Mouse (Mus musculus): Measurements from ENCODE around the gene Ppm1h. TPM values are rescaled to one million over a fixed set of nuclear protein-coding genes. Genes with fewer than 3 reads are reported as not detected.

The Ppm1h gene
- polyA plus RNA-seq, 1 experiment from 2014 or later: 10.4 TPM

- DNase-seq (ENCODE audit: low spot score) (no peak), ATAC-seq (no peak)
- 64% methylated on average over 2 of the region's 2 CpGs for WGBS
- TF ChIP-seq EP300 (IDR thresholded peaks at IDR 0.05): no peak
- TF ChIP-seq CTCF (IDR thresholded peaks at IDR 0.05): no peak
- Histone ChIP-seq H3K9me3 (ENCODE audit: low read length) (no peaks in the 10 kb centered on the region), H3K27me3 (replicated peaks; ENCODE audit: insufficient read depth, low read length) (no peaks in the 10 kb centered on the region), H3K36me3 (ENCODE audit: insufficient read depth, low read length) (no peaks in the 10 kb centered on the region), H3K9ac (replicated peaks; ENCODE audit: low read depth) (no peak overlapping the region), H3K4me2 (replicated peaks; ENCODE audit: low read depth, low read length) (no peak overlapping the region), H3K27ac (ENCODE audit: low read length) (no peak overlapping the region), H3K4me1 (ENCODE audit: insufficient read depth, low read depth, low read length) (no peaks in the 10 kb centered on the region), H3K4me3 (ENCODE audit: low read depth, low read length) (no peak overlapping the region)
Measured at GRCm38 (mm10) chr10:122759729-122760128, 81.2 kb downstream of the Ppm1h start.

- no peak overlapping the region for H3K27ac ChIP-seq (ENCODE audit: low read length)
- H3K9ac ChIP-seq (replicated peaks; ENCODE audit: low read depth): no peak overlapping the region
- DNase-seq (ENCODE audit: low spot score) (no peak), ATAC-seq (no peak)
- 64% methylated on average over 7 of the region's 7 CpGs for WGBS
- H3K4me3 ChIP-seq (ENCODE audit: low read depth, low read length): no peak overlapping the region
- H3K9me3 ChIP-seq (ENCODE audit: low read length): no peaks in the 10 kb centered on the region
- H3K27me3 ChIP-seq (replicated peaks; ENCODE audit: insufficient read depth, low read length): no peaks in the 10 kb centered on the region
- no peak for TF ChIP-seq EP300 (IDR thresholded peaks at IDR 0.05)
- peak; percentile 21; the same call in 1 of the 2 replicates for TF ChIP-seq CTCF (IDR thresholded peaks at IDR 0.05)
- H3K36me3 ChIP-seq (ENCODE audit: insufficient read depth, low read length): no peaks in the 10 kb centered on the region
- H3K4me2 ChIP-seq (replicated peaks; ENCODE audit: low read depth, low read length): no peak overlapping the region
- no peaks in the 10 kb centered on the region for H3K4me1 ChIP-seq (ENCODE audit: insufficient read depth, low read depth, low read length)
Measured at GRCm38 (mm10) chr10:122760469-122761307, 82.1 kb downstream of the Ppm1h start.

- H3K4me1 ChIP-seq (ENCODE audit: insufficient read depth, low read depth, low read length): no peaks in the 10 kb centered on the region
- no peaks in the 10 kb centered on the region for H3K9me3 ChIP-seq (ENCODE audit: low read length)
- H3K4me3 ChIP-seq (ENCODE audit: low read depth, low read length): no peak overlapping the region
- DNase-seq (ENCODE audit: low spot score) (peak; percentile 25), ATAC-seq (peak; percentile 32; the same call in 1 of the 2 replicates)
- no peaks in the 10 kb centered on the region for H3K36me3 ChIP-seq (ENCODE audit: insufficient read depth, low read length)
- H3K27me3 ChIP-seq (replicated peaks; ENCODE audit: insufficient read depth, low read length): no peaks in the 10 kb centered on the region
- WGBS: 63% methylated on average over 6 of the region's 6 CpGs
- no peak for TF ChIP-seq EP300 (IDR thresholded peaks at IDR 0.05)
- TF ChIP-seq CTCF (IDR thresholded peaks at IDR 0.05): no peak
- H3K4me2 ChIP-seq (replicated peaks; ENCODE audit: low read depth, low read length): no peak overlapping the region
- H3K9ac ChIP-seq (replicated peaks; ENCODE audit: low read depth): no peak overlapping the region
- H3K27ac ChIP-seq (ENCODE audit: low read length): no peak overlapping the region
Measured at GRCm38 (mm10) chr10:122762772-122763511, 84.4 kb downstream of the Ppm1h start.

- TF ChIP-seq CTCF (IDR thresholded peaks at IDR 0.05) (no peak), EP300 (IDR thresholded peaks at IDR 0.05) (no peak)
- Histone ChIP-seq H3K4me1 (ENCODE audit: insufficient read depth, low read depth, low read length) (no peaks in the 10 kb centered on the region), H3K27me3 (replicated peaks; ENCODE audit: insufficient read depth, low read length) (no peaks in the 10 kb centered on the region), H3K36me3 (ENCODE audit: insufficient read depth, low read length) (no peaks in the 10 kb centered on the region), H3K4me2 (replicated peaks; ENCODE audit: low read depth, low read length) (no peak overlapping the region), H3K4me3 (ENCODE audit: low read depth, low read length) (no peak overlapping the region), H3K27ac (ENCODE audit: low read length) (no peak overlapping the region), H3K9me3 (ENCODE audit: low read length) (no peaks in the 10 kb centered on the region), H3K9ac (replicated peaks; ENCODE audit: low read depth) (no peak overlapping the region)
- DNase-seq (ENCODE audit: low spot score): no peak
- ATAC-seq: no peak
- 64% methylated on average over 1 of the region's 1 CpGs for WGBS
Measured at GRCm38 (mm10) chr10:122763596-122763995, 85.0 kb downstream of the Ppm1h start.

GRCm38 (mm10) chr10:122764653-122765052, 86.1 kb downstream of the Ppm1h start:
- TF ChIP-seq EP300 (IDR thresholded peaks at IDR 0.05) (no peak), CTCF (IDR thresholded peaks at IDR 0.05) (no peak)
- 48% methylated on average over 7 of the region's 7 CpGs for WGBS
- H3K4me1 ChIP-seq (ENCODE audit: insufficient read depth, low read depth, low read length): no peaks in the 10 kb centered on the region

GRCm38 (mm10) chr10:122765521-122765920, 87.0 kb downstream of the Ppm1h start:
- TF ChIP-seq CTCF (IDR thresholded peaks at IDR 0.05) (no peak), EP300 (IDR thresholded peaks at IDR 0.05) (no peak)
- Histone ChIP-seq H3K27ac (ENCODE audit: low read length) (no peak overlapping the region), H3K4me3 (ENCODE audit: low read depth, low read length) (no peak overlapping the region), H3K4me1 (ENCODE audit: insufficient read depth, low read depth, low read length) (no peaks in the 10 kb centered on the region), H3K4me2 (replicated peaks; ENCODE audit: low read depth, low read length) (no peak overlapping the region), H3K36me3 (ENCODE audit: insufficient read depth, low read length) (no peaks in the 10 kb centered on the region), H3K9ac (replicated peaks; ENCODE audit: low read depth) (no peak overlapping the region), H3K27me3 (replicated peaks; ENCODE audit: insufficient read depth, low read length) (no peaks in the 10 kb centered on the region), H3K9me3 (ENCODE audit: low read length) (no peaks in the 10 kb centered on the region)
- peak; percentile 70 for DNase-seq (ENCODE audit: low spot score)
- 16% methylated on average over 4 of the region's 4 CpGs for WGBS
- peak; percentile 58; the same call in 1 of the 2 replicates for ATAC-seq

More at GRCm38 (mm10) chr10:122764653-122765052, 86.1 kb downstream of the Ppm1h start:
- Histone ChIP-seq H3K4me3 (ENCODE audit: low read depth, low read length) (no peak overlapping the region), H3K9me3 (ENCODE audit: low read length) (no peaks in the 10 kb centered on the region), H3K36me3 (ENCODE audit: insufficient read depth, low read length) (no peaks in the 10 kb centered on the region), H3K9ac (replicated peaks; ENCODE audit: low read depth) (no peak overlapping the region), H3K4me2 (replicated peaks; ENCODE audit: low read depth, low read length) (no peak overlapping the region), H3K27ac (ENCODE audit: low read length) (no peak overlapping the region), H3K27me3 (replicated peaks; ENCODE audit: insufficient read depth, low read length) (no peaks in the 10 kb centered on the region)
- ATAC-seq (no peak), DNase-seq (ENCODE audit: low spot score) (no peak)

Measured in lung, postnatal 0 days (tissue).